Mouse (Mus musculus) CD8-positive naive resting alpha-beta T cell, adult 57 days (primary cell): ENCODE measurements around the gene Mycbp. TPM values are rescaled to one million over a fixed set of nuclear protein-coding genes. Genes with fewer than 3 reads are reported as not detected.

ENCODE experiments used
- total RNA-seq: library from RNA; stranded (reverse); gene quantifications from one replicate; pipeline ENCODE4 v1.2.4, GENCODE M21; 2023

Gene Mycbp
- 3.7 TPM for total RNA-seq

DNA sequence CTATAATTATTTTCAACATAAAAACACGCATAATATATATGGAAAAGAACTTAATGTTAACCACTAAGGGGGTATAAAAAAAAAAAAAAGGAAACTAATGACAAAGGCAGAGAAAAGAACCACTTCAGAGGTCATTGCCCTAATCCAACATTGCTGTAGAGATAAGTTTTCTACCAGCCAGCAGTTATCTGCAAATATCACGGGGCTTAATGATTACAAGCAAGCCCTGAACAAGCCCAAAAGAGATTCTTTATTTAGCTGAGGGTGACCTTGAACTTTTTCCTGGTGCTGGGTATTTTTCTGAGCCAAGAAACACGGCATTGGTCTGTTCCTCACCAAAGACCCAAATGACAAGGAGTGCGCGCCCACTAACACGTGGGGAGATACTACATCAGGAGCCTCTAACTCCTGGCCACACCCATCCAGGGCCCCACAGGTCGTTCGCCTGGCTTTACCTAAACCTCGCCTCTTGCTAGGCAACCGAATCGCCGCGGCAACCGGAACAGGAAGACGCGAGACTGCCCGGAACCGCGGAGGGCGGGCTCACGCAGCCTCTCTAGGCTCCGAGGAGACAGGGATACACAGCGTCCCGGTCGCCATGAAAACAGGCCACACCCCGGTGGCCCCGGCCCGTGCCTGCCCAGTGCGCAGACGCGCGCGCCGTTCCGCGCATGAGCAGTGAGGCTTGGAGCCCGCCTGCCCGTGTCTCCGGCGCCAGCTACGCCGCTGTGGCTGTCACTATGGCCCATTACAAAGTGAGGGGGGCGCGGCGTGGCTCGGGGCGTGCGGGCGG, at the start of gene Mycbp:
Gene Mycbp (plus strand): TSS at position 500 of the 793 bp plus-strand sequence.

DNA sequence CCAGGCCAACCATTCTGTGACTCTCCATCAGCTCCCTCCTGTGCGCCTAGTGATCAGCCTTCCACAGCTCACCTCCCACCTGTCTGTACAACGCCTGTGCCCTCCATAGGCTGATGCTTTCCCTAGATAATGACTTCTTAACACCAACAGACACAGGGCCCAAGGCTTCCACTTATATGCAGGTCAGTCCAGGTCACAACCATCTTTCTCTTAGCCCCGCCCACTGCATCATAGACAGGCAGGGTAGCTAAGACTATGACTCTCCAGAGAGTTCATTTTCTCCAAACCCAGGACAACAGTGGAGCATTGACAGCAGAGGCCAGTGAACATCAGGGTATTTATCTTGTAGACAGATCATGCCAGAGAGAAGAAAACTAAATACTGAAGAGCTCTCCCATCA, 45.3 kb upstream of the Mycbp start, which contains the start of gene 4933427I04Rik:
Gene 4933427I04Rik (plus strand): TSS at position 301 of the 400 bp plus-strand sequence.

DNA sequence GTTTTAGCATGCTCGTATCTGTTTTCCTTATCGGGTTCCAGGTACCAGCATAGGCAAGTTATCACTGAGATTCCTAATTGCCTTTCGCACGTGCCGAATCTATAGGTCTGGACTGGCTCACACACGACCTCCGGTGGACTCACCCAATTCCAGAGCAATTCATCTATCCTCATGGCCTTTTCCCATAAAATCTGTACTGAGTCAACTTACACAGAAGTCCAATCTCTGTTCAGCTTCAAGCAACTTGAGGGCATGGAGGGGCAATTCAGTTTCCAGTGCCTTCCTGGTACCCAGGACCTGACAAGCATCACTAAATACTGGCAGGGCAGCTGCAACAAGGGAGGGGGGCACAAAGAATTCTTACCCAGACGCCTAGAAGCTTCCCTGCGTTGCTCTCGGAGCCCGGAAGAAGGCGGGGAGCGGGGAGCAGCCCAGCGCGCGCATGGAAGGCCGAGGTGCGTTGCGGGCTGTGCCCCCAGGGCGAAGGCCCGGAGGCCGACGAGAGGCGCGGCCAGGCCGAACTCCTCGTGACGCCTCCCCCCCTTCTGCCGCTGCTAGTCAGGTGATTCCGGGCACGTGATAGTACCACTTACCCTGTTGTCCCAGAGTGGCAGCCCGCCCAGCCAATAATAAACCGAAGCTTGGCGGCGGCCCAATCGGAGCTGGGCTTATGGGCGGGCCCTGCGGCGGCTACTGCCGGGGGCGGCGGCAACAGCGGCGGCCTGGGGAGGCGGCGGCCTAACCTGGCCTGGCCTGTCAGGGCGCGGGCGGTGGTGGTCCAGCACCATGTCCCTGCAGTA, 12.3 kb downstream of the Mycbp start, which contains the start of gene Rragc:
Gene Rragc (plus strand): TSS at position 699 of the 800 bp plus-strand sequence.

DNA sequence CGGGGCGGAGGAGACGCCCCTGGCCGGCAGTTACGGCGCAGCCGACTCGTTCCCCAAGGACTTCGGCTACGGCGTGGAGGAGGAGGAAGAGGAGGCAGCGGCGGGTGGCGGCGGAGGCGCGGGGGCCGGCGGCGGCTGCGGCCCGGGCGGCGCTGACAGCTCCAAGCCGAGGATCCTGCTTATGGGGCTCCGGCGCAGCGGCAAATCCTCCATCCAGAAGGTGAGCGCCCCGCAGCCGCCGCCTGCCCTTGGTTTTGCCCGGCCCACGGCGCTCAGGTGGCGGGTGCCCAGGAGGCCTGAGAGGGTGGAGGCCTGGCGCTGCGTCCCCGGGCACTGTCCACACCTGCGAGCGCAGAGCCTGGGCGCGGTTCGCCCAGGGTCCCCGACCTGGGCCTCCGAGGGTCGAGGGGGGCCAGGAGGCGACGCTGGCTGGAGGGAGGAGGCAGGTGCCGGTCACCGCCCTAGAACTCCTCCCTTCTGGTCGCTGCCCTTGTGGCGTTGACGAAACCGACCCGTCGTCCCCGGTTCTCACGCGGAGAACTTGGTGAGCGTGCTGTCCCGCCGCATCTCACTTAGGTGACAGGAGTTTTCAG, 13.0 kb downstream of the Mycbp start, which contains the start of gene 4930535I16Rik:
Gene 4930535I16Rik (minus strand): TSS at position 475 of the 593 bp plus-strand sequence.

Other genes with a start within 250 kb of the Mycbp start
- 640 TPM for gene Macf1, start 220.5 kb upstream of the Mycbp start, total RNA-seq
- gene Ndufs5, start 186.6 kb upstream of the Mycbp start, total RNA-seq, result 27.8 TPM
- 43.9 TPM for gene Akirin1, start 154.5 kb upstream of the Mycbp start, total RNA-seq
- gene Rhbdl2, start 117.0 kb upstream of the Mycbp start, total RNA-seq, result not detected
- not detected for gene 4933427I04Rik, start 45.2 kb upstream of the Mycbp start, total RNA-seq
- 37.1 TPM for gene Rragc, start 12.6 kb downstream of the Mycbp start, total RNA-seq
- not detected for gene 4930535I16Rik, start 13.2 kb downstream of the Mycbp start, total RNA-seq